Mouse (Mus musculus): ENCODE measurements around the gene Vps37b.

GRCm38 (mm10) chr5:123966759-123967158 is 65.3 kb downstream of the Vps37b start:
- TF ChIP-seq CTCF (IDR thresholded peaks at IDR 0.05; ENCODE audit: borderline replicate concordance, insufficient read depth, low read depth, low read length) (no peak), POLR2A (IDR thresholded peaks at IDR 0.05; ENCODE audit: borderline replicate concordance, insufficient read depth, low read length) (no peak)
